Mouse (Mus musculus) G1E (cell line): ENCODE measurements around the gene Arsa. TPM values are rescaled to one million over a fixed set of nuclear protein-coding genes. Genes with fewer than 3 reads are reported as not detected.

Source experiments
- ATAC-seq: 2 replicates; pipeline ENCODE4 v1.8.0; 2016; ENCODE audit warnings: mild to moderate bottlenecking; ENCODE audit not compliant: insufficient number of reproducible peaks, poor library complexity, low FRiP score, severe bottlenecking; ENCODE audit errors: extremely low read depth
- DNase-seq: peaks from one replicate; pipeline ENCODE4 v3.0.0; 2012; ENCODE audit warnings: low spot score
- H3K27me3 ChIP-seq: 2 replicates; pipeline ENCODE4 v1.6.1; 2012; ENCODE audit warnings: mild to moderate bottlenecking, low read length, inconsistent platforms; ENCODE audit not compliant: insufficient read depth
- H3K36me3 ChIP-seq: replicated peaks from 2 replicates; pipeline ENCODE3; 2012; ENCODE audit warnings: mild to moderate bottlenecking, inconsistent platforms
- H3K4me1 ChIP-seq: 2 replicates; pipeline ENCODE4 v1.6.1; 2012; ENCODE audit warnings: low read depth, low read length, inconsistent platforms, mixed read lengths; ENCODE audit not compliant: insufficient read depth
- H3K4me3 ChIP-seq: 2 replicates; pipeline ENCODE4 v1.5.1; 2012; ENCODE audit warnings: low read depth, mild to moderate bottlenecking, inconsistent platforms, low read length, moderate library complexity, mixed read lengths
- H3K9me3 ChIP-seq: replicated peaks from 2 replicates; pipeline ENCODE4 v1.6.1; 2012; ENCODE audit warnings: inconsistent platforms
- CTCF ChIP-seq: IDR thresholded peaks from 2 replicates; pipeline ENCODE4 v1.5.1; 2012; ENCODE audit warnings: low read depth, low read length, inconsistent platforms, mixed read lengths
- GATA1 ChIP-seq: IDR thresholded peaks from 2 replicates; pipeline ENCODE4 v1.6.1; 2012; ENCODE audit warnings: borderline replicate concordance, low read length, inconsistent platforms, mixed read lengths
- GATA2 ChIP-seq: IDR thresholded peaks from 2 replicates; pipeline ENCODE4 v1.6.1; 2012; ENCODE audit warnings: low read depth, low read length, inconsistent platforms, borderline replicate concordance
- POLR2AphosphoS5 ChIP-seq: IDR thresholded peaks from 2 replicates; pipeline ENCODE4 v1.6.1; 2012; ENCODE audit warnings: low read depth, low read length, inconsistent platforms; ENCODE audit not compliant: insufficient replicate concordance
- TAL1 ChIP-seq: conservative IDR thresholded peaks from 2 replicates; pipeline ENCODE4 v1.6.1; 2012; ENCODE audit warnings: low read depth, low read length, inconsistent platforms, mixed read lengths
- polyA plus RNA-seq: library from polyadenylated mRNA; stranded (reverse); fragments of >175 nt; gene quantifications from 2 replicates; pipeline ENCODE4 v1.2.3, GENCODE M21; 2012
- total RNA-seq, 2 experiments: library from RNA; stranded (forward) in 1 of 2; stranded (reverse) in 1 of 2; fragments of 200-1000 nt in 1 of 2; fragments of >200 nt in 1 of 2; fragmentation: Nextera tagmentation in 1 of 2; gene quantifications; 2 replicates each; pipeline ENCODE4 v1.2.3; 2014 to 2017

Arsa gene
- total and polyA plus RNA-seq, 3 experiments, result 12.8 to 37.5 (median 21.1) TPM

DNA sequence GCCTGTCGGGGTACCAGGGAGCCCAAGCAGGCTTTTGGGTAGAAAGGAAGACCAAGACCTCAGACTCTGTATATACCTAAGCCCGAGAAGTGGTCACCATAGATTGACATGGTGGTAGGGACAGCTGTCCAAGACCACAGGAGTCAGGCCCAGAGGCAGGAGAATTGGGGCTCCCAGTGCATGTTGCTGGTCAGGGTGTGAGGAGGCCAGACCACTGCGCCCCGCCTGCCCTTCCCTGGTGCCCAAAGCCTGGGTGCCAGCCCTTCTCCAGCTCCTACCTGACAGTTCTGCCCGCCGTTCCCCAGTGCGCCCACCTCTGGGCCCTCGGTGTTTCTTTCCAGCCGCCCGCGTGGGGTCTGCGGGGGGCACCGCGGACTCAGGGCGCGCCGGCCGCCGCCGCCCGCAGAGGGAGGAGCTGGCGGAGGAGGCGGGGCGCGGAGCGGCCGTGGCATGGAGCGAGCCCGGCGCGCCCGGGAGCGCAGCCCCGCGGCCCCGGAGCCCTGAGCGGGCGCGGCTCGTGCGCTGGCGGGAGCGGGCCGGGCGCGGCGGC is 46.1 kb upstream of the Arsa start:
- no peaks in the 10 kb centered on the region; the same call in 1 of the 2 replicates for H3K27me3 ChIP-seq
- TF ChIP-seq TAL1 (no peak), POLR2AphosphoS5 (no peak), GATA1 (no peak), GATA2 (no peak), CTCF (no peak)
- H3K9me3 ChIP-seq, result peaks cover 13% of the 10 kb centered on the region; the same call in 1 of the 2 replicates
- H3K36me3 ChIP-seq, result no peaks in the 10 kb centered on the region
- H3K4me1 ChIP-seq, result no peaks in the 10 kb centered on the region
- no peak overlapping the region for H3K4me3 ChIP-seq
- no peak for DNase-seq
- no peak for ATAC-seq

GRCm38 (mm10) chr15:89522566-89523282 is 45.5 kb upstream of the Arsa start:
- H3K9me3 ChIP-seq, result peaks cover 13% of the 10 kb centered on the region; the same call in 1 of the 2 replicates
- no peak for TF ChIP-seq GATA1
- no peak for TF ChIP-seq GATA2

DNA sequence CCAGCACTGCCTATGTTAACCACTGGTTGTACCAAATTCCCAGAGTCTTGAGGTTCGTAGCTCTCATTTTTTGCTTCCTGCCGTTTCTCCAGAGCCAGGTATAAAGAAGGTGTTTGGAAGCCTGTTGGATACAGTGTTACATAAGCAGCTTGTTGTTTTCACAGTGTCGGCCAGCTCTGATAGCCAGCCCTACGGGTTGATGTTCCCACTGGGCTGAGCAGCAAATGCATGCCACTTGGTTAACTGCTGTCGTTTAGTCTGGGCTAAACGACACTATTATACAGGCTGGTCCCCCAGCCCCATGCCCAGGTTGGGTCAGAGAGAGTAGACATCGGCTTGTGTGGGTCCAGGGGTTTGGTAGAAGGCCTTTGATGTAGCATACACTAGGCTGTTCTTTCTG is 44.7 kb upstream of the Arsa start:
- ATAC-seq (no peak), DNase-seq (no peak)
- Histone ChIP-seq H3K36me3 (no peaks in the 10 kb centered on the region), H3K4me1 (no peaks in the 10 kb centered on the region), H3K27me3 (no peaks in the 10 kb centered on the region; the same call in 1 of the 2 replicates), H3K9me3 (peaks cover 13% of the 10 kb centered on the region; the same call in 1 of the 2 replicates), H3K4me3 (no peak overlapping the region)
- TF ChIP-seq TAL1, result no peak
- TF ChIP-seq GATA1, result no peak
- no peak for TF ChIP-seq POLR2AphosphoS5
- TF ChIP-seq CTCF, result no peak
- no peak for TF ChIP-seq GATA2

More at GRCm38 (mm10) chr15:89522566-89523282, 45.5 kb upstream of the Arsa start:
- no peaks in the 10 kb centered on the region; the same call in 1 of the 2 replicates for H3K27me3 ChIP-seq
- H3K36me3 ChIP-seq, result no peaks in the 10 kb centered on the region
- no peak for DNase-seq
- no peak overlapping the region for H3K4me3 ChIP-seq
- H3K4me1 ChIP-seq, result no peaks in the 10 kb centered on the region
- ATAC-seq, result no peak

- Histone ChIP-seq H3K27me3 (no peaks in the 10 kb centered on the region), H3K4me3 (no peak overlapping the region), H3K36me3 (no peaks in the 10 kb centered on the region), H3K4me1 (0 out of 2 replicates have a peak, but pooled peaks cover 3% of the 10 kb centered on the region), H3K9me3 (no peaks in the 10 kb centered on the region)
- no peak for TF ChIP-seq POLR2AphosphoS5
- TF ChIP-seq TAL1, result no peak
- no peak for TF ChIP-seq CTCF
- no peak for TF ChIP-seq GATA1
- no peak for TF ChIP-seq GATA2
- DNase-seq, result no peak
- no peak for ATAC-seq
Observed at GRCm38 (mm10) chr15:89512679-89513078, 35.5 kb upstream of the Arsa start.

DNA sequence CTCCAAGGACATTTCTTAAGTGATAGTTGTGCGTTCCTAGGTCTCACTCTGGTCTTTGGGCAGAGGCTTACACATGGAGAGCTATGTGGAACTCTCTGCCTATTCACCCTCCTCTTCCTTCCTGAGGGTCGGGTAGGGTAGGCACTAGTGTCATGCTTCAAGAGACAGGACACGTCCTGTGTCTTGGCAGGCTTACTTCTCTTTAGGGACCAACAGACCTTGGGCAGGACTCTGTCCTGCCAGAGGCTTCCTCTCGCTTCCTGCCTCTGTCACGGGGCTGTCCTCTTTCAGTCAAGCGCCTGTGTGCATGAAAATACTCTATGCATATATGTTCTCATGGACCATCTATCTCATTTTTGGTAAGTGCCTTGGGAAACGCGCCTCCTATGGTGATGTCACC is 30.5 kb upstream of the Arsa start:
- Histone ChIP-seq H3K4me1 (no peaks in the 10 kb centered on the region), H3K36me3 (no peaks in the 10 kb centered on the region), H3K9me3 (no peaks in the 10 kb centered on the region), H3K27me3 (no peaks in the 10 kb centered on the region), H3K4me3 (no peak overlapping the region)
- no peak for ATAC-seq
- TF ChIP-seq GATA2 (no peak), POLR2AphosphoS5 (no peak), TAL1 (no peak), CTCF (no peak), GATA1 (no peak)
- DNase-seq, result no peak

- H3K4me1 ChIP-seq, result no peaks in the 10 kb centered on the region
- no peak overlapping the region for H3K4me3 ChIP-seq
- H3K9me3 ChIP-seq, result peaks cover 9% of the 10 kb centered on the region
- no peaks in the 10 kb centered on the region for H3K36me3 ChIP-seq
- TF ChIP-seq POLR2AphosphoS5 (no peak), GATA1 (no peak), CTCF (no peak), TAL1 (no peak), GATA2 (no peak)
- no peak for DNase-seq
- no peak for ATAC-seq
- no peaks in the 10 kb centered on the region; the same call in 1 of the 2 replicates for H3K27me3 ChIP-seq
Observed at GRCm38 (mm10) chr15:89504838-89505237, 27.6 kb upstream of the Arsa start.
